Mouse (Mus musculus) lung, postnatal 4 days (tissue): ENCODE measurements around the gene Synj2.
A peak's percentile ranks its signal among the peaks of the same experiment; 100 is the strongest.

ENCODE experiments used
- DNase-seq, 2 experiments: peaks; one replicate each; pipeline ENCODE4 v3.0.0; 2021

The Synj2 gene

GRCm38 (mm10) chr17:5936276-5936675, 4.8 kb upstream of the Synj2 start:
- DNase-seq = peak; percentile 25 to 47

- no peak for DNase-seq
Observed at GRCm38 (mm10) chr17:5937441-5937840, 3.6 kb upstream of the Synj2 start.

GRCm38 (mm10) chr17:5939871-5940270, 1.2 kb upstream of the Synj2 start:
- DNase-seq = no peak

GRCm38 (mm10) chr17:5940792-5941191, 288 bp upstream of the Synj2 start:
- peak; percentile 89 to 91 for DNase-seq

GRCm38 (mm10) chr17:5942156-5942555, 1.1 kb downstream of the Synj2 start:
- no peak for DNase-seq

- peak in 1 of 2 experiments; percentile 10 for DNase-seq
Observed at GRCm38 (mm10) chr17:5943053-5943452, 2.0 kb downstream of the Synj2 start.

GRCm38 (mm10) chr17:5947039-5947438, 6.0 kb downstream of the Synj2 start:
- DNase-seq = peak in 1 of 2 experiments; percentile 17

- DNase-seq = peak in 1 of 2 experiments; percentile 9
Observed at GRCm38 (mm10) chr17:5952455-5952854, 11.4 kb downstream of the Synj2 start.

- peak in 1 of 2 experiments; percentile 12 for DNase-seq
Observed at GRCm38 (mm10) chr17:5956350-5957000, 15.4 kb downstream of the Synj2 start.

GRCm38 (mm10) chr17:5957097-5957496, 16.0 kb downstream of the Synj2 start:
- DNase-seq = no peak

GRCm38 (mm10) chr17:5958229-5958628, 17.1 kb downstream of the Synj2 start:
- no peak for DNase-seq

GRCm38 (mm10) chr17:5958636-5959035, 17.6 kb downstream of the Synj2 start:
- peak in 1 of 2 experiments; percentile 21 for DNase-seq

- DNase-seq = peak in 1 of 2 experiments; percentile 40
Observed at GRCm38 (mm10) chr17:5959096-5959495, 18.0 kb downstream of the Synj2 start.

GRCm38 (mm10) chr17:5959802-5960201, 18.7 kb downstream of the Synj2 start:
- DNase-seq = peak in 1 of 2 experiments; percentile 53

- peak in 1 of 2 experiments; percentile 16 for DNase-seq
Observed at GRCm38 (mm10) chr17:5963766-5964165, 22.7 kb downstream of the Synj2 start.

GRCm38 (mm10) chr17:5965084-5965781, 24.2 kb downstream of the Synj2 start:
- DNase-seq = peak in 1 of 2 experiments; percentile 39

- peak in 1 of 2 experiments; percentile 7 for DNase-seq
Observed at GRCm38 (mm10) chr17:5966706-5967105, 25.6 kb downstream of the Synj2 start.

GRCm38 (mm10) chr17:5968562-5968961, 27.5 kb downstream of the Synj2 start:
- peak in 1 of 2 experiments; percentile 27 for DNase-seq

GRCm38 (mm10) chr17:5969246-5969645, 28.2 kb downstream of the Synj2 start:
- DNase-seq = peak in 1 of 2 experiments; percentile 20

GRCm38 (mm10) chr17:5970298-5970821, 29.3 kb downstream of the Synj2 start:
- DNase-seq = no peak

GRCm38 (mm10) chr17:5973536-5973935, 32.5 kb downstream of the Synj2 start:
- DNase-seq = no peak

- peak; percentile 76 to 82 for DNase-seq
Observed at GRCm38 (mm10) chr17:5975099-5975977, 34.3 kb downstream of the Synj2 start.
